Mouse (Mus musculus): Measurements from ENCODE around the gene Add3. TPM values are rescaled to one million over a fixed set of nuclear protein-coding genes. Genes with fewer than 3 reads are reported as not detected.

Gene Add3
- total RNA-seq, 2 experiments from 2014 or later = 17.0 to 29.5 TPM

DNA sequence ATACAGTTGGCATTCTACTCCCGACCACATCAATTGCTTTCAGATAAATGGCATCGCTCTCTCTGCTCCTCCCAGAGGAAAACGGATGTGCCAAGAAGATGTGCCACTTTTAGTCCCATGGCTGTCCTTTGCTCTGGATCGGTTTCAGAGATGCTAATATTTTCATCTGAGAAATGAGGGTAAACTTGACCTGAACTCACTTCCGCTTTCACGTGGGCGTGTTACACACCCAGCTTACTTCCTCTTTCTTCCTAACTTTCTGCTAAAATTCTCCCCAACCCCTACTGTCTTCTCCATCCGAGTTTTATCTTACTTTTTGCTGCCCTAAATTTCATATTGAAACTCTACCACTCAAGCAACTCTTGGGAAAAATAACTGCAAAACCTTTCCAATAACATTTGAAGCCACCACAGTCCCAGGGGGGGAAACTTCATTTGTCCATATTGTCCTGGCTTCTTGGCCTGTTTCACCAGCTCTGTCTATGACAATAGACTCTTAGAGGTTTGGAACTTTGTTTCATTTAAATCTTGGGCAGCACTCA, 20.9 kb upstream of the Add3 start:
- DNase-seq = no peak
- Histone ChIP-seq H3K27ac (no peak overlapping the region), H3K4me3 (no peak overlapping the region)
- intact Hi-C loops (cut with DNase I) = no loop called here
- no peak for TF ChIP-seq CTCF (IDR thresholded peaks at IDR 0.05)

DNA sequence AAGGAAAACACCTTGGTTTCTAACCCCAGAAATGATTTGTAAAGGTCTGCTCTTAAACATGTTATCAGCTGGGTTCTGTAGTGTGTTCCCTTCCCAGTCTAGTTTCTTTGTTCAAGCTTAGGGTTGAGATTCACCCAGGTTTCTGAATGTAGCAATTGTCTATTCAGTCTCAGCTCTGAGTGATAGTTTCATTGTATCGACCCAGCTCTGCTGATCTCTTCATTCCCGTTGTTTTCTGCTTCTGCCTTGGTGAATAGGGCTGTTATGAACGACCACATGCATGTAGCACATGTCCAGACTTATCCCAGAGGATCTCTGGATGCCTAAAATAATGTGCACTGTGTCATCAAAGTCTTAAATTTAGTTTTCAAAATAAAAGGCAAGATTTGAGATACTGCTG, 19.8 kb upstream of the Add3 start:
- DNase-seq = no peak
- no peak overlapping the region for H3K27ac ChIP-seq
- intact Hi-C loops (cut with DNase I) = no loop called here

GRCm38 (mm10) chr19:53122641-53123241, 17.5 kb upstream of the Add3 start:
- DNase-seq = no peak
- TF ChIP-seq CTCF (IDR thresholded peaks at IDR 0.05) = no peak
- intact Hi-C loops (cut with DNase I) = no loop called here
- H3K4me3 ChIP-seq = no peak overlapping the region
- no peak overlapping the region for H3K27ac ChIP-seq

More for the DNA sequence above, 19.8 kb upstream of the Add3 start:
- no peak for TF ChIP-seq CTCF (IDR thresholded peaks at IDR 0.05)
- H3K4me3 ChIP-seq = no peak overlapping the region

GRCm38 (mm10) chr19:53123301-53123700, 16.9 kb upstream of the Add3 start:
- intact Hi-C loops (cut with DNase I) = no loop called here
- no peak overlapping the region for H3K27ac ChIP-seq
- H3K4me3 ChIP-seq = no peak overlapping the region
- DNase-seq = peak; percentile 41
- no peak for TF ChIP-seq CTCF (IDR thresholded peaks at IDR 0.05)

GRCm38 (mm10) chr19:53125679-53126078, 14.6 kb upstream of the Add3 start:
- TF ChIP-seq CTCF (IDR thresholded peaks at IDR 0.05) = no peak
- H3K27ac ChIP-seq = no peak overlapping the region
- intact Hi-C loops (cut with DNase I) = no loop called here
- H3K4me3 ChIP-seq = no peak overlapping the region
- DNase-seq = no peak

- Histone ChIP-seq H3K27ac (no peak overlapping the region), H3K4me3 (no peak overlapping the region)
- no peak for TF ChIP-seq CTCF (IDR thresholded peaks at IDR 0.05)
- DNase-seq = no peak
- intact Hi-C loops (cut with DNase I) = no loop called here
Measured at GRCm38 (mm10) chr19:53126546-53126945, 13.7 kb upstream of the Add3 start.

DNA sequence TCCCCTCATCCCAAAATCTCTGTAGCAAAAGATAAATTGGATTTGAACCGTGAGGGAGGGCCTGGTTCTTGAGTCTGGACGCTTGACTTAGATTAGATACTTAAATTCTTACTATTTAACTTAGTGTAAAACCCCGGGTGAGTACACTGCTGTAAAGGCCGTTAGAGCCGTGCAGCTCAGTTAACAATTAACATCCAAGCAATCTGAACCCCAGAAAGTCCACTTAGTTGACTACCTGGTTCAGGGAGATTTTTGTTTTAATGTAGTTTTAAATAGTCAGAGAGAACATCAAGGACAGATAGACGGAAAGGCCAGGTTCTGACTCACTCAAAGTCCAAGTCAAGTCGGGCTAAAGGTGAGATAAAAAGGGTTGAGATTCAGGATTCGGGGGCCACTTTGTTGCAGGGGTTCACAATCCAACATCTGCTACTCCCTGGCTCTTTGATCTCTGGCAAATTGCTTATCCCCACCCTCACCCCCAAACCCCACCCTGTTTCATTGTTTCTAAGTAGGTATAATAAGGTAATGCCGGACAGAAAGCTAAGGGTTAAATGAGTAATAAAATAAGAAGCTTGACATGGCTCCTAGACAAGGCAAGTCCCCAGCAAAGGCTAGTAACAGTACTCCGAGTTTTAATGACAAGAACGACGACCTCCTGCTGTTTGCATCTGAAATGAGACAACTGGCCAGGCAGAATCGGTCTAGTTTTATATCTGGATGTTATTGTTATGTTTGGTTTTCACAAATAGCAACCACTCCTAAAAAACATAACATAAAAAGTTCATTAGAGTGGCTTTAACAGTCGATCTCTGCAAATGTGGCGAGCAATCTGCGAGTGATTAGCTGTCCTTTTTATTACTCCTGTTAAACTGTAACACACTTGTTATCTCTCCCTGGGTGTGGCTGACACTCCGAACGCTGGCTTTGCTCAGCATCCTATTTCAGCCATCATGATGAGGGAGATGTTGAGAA, 12.6 kb upstream of the Add3 start:
- H3K27ac ChIP-seq = peak overlapping the region; percentile 57; the same call in 1 of the 2 replicates
- TF ChIP-seq CTCF (IDR thresholded peaks at IDR 0.05) = no peak
- H3K4me3 ChIP-seq = no peak overlapping the region
- no peak for DNase-seq
- intact Hi-C loops (cut with DNase I) = no loop called here

DNA sequence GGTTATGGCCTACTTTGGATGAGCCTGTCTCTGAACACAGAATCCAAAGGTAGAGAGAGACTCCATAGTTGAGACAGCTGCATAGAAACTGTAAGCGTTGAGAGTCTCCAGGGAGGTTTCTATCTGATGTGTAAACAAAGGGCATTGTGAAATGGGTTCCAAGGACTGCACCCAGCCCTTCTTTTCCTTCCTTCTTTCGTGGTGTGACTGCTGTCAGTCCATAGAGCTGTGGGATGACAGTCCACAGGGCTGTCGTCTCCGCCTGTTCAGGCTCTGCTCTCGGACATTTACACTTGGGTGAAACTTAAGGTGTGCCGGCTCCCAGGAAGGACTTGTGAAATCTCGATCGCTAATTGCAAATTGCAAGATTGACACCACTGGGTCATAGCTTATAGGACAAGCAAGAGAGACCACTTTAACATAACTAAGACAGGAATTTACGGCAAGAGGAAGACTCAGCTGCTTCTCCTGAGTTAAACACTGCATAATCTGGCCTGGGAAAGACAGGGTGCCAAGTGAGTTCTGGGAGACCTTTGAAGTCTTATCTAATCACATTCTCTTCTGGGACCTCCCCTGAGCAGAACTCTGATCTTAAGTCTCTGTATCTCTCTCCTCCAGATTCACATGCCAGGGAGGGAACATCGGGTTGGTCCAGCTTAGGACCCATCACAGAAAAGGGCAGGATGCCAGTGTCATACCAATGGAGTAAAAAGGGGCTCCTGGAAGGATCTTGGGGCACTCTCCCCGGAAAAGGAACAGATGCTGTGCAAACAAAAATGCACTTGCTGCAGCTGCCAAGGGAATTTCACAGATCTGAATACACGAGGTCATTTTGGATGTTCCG, 11.5 kb upstream of the Add3 start:
- no peak for DNase-seq
- intact Hi-C loops (cut with DNase I) = no loop called here
- peak overlapping the region; percentile 11; the same call in 1 of the 2 replicates for H3K4me3 ChIP-seq
- H3K27ac ChIP-seq = peak overlapping the region; percentile 57
- no peak for TF ChIP-seq CTCF (IDR thresholded peaks at IDR 0.05)

DNA sequence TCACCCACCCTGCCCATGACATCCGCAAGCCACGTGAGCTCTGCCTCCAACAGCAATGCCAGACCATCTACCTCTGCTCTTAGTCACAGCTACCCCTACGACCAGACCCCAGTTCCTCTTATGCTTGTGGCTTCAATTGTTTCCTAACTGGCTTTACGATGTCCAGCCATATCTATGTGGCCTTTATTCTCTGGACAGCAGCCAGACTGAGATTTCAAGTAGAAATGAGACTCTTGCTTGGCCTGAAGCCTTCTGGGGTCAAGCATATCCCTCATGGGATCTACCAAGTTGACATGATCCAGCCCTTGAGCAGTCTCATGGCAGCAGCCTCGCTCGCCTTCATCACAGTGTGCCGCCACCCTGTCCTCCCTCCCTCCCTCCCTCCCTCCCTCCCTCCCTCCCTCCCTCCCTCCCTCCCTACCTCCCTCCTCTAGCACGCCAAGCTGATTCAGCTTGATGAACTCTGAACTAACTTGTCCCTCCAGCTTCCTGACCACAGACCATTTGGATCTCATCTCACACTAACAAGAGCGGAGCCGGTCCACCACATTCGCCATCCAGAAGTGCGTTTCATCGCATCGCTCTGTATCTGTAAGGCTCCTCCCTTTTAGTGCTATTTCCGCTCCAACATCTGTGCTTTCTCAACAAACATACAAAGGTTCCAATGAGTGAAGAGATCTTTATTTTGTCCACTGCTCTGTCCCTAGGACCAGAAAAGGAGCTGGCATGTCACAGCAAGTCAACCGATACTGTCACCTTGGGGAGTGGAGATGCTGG, 9.7 kb upstream of the Add3 start:
- no peak for DNase-seq
- intact Hi-C loops (cut with DNase I) = no loop called here
- peak overlapping the region; percentile 48 for H3K27ac ChIP-seq
- no peak overlapping the region for H3K4me3 ChIP-seq
- TF ChIP-seq CTCF (IDR thresholded peaks at IDR 0.05) = no peak

DNA sequence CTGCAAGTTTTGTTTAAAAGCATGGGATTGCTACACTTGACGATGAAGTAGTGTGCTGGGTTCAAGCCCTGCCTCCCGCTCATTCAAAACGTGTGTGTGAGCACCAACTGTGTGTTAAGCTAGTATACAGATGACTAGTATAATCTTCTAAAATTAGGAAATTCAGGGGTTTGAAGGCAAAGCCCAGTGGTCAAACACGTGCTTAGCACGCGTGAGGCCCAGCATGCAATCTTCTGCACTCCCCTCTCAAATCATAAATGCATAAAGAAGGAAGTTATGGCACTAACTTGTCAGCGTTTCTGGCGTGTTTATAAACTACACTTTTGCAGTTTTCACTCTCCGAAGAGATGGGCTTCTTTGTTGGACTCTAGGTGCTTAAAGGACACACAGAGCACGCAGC, 7.8 kb upstream of the Add3 start:
- no peak for TF ChIP-seq CTCF (IDR thresholded peaks at IDR 0.05)
- H3K27ac ChIP-seq = no peak overlapping the region
- intact Hi-C loops (cut with DNase I) = no loop called here
- DNase-seq = no peak
- H3K4me3 ChIP-seq = no peak overlapping the region

- TF ChIP-seq CTCF (IDR thresholded peaks at IDR 0.05) = no peak
Measured at GRCm38 (mm10) chr19:53136336-53137090, 3.7 kb upstream of the Add3 start.

More at GRCm38 (mm10) chr19:53136336-53137090, 3.7 kb upstream of the Add3 start:
- Histone ChIP-seq H3K27ac (no peak overlapping the region), H3K4me3 (no peak overlapping the region)
- DNase-seq = no peak
- intact Hi-C loops (cut with DNase I) = no loop called here
